Mouse (Mus musculus) small intestine, adult 2 months (tissue): ENCODE measurements around the gene Lmbr1l. TPM values are rescaled to one million over a fixed set of nuclear protein-coding genes. Genes with fewer than 3 reads are reported as not detected.

Source experiments
- H3K27ac ChIP-seq: fragments of 200-500 bp; 2 replicates; pipeline ENCODE4 v1.5.1; 2012; ENCODE audit warnings: low read depth, low read length, control low read depth, inconsistent platforms; ENCODE audit not compliant: insufficient read depth
- H3K27me3 ChIP-seq: fragments of 200-500 bp; 2 replicates; pipeline ENCODE4 v1.6.1; 2012; ENCODE audit warnings: mild to moderate bottlenecking, moderate library complexity, low read length, inconsistent platforms; ENCODE audit not compliant: control insufficient read depth, insufficient read depth
- H3K36me3 ChIP-seq: fragments of 200-500 bp; 2 replicates; pipeline ENCODE4 v1.6.1; 2012; ENCODE audit warnings: mild to moderate bottlenecking, low read length, control low read depth, inconsistent platforms; ENCODE audit not compliant: control insufficient read depth, insufficient read depth
- H3K4me1 ChIP-seq: fragments of 200-500 bp; 2 replicates; pipeline ENCODE4 v1.6.1; 2012; ENCODE audit warnings: low read length, inconsistent platforms, mixed read lengths; ENCODE audit not compliant: control insufficient read depth, insufficient read depth, insufficient read length
- H3K4me3 ChIP-seq: fragments of 200-500 bp; 2 replicates; pipeline ENCODE4 v1.5.1; 2012; ENCODE audit warnings: low read depth, mild to moderate bottlenecking, control low read depth, inconsistent platforms, low read length, moderate library complexity
- CTCF ChIP-seq: fragments of 200-500 bp; IDR thresholded peaks from 2 replicates; pipeline ENCODE4 v1.5.1; 2012; ENCODE audit warnings: low read depth, mild to moderate bottlenecking, control low read depth, inconsistent platforms, low read length, moderate library complexity, mixed read lengths; ENCODE audit not compliant: insufficient replicate concordance, insufficient read length; ENCODE audit errors: extremely low read depth
- POLR2A ChIP-seq: fragments of 200-500 bp; IDR thresholded peaks from 2 replicates; pipeline ENCODE4 v1.6.1; 2012; ENCODE audit warnings: low read depth, mild to moderate bottlenecking, control low read depth, inconsistent platforms, low read length, moderate library complexity
- WGBS: fragments of 180-500 bp; shearing (Covaris S2); methylation state at CpG from one replicate; pipeline ENCODE4 v1.1.7; 2018; 5-methylcytosine and 5-hydroxymethylcytosine counted together
- polyA plus RNA-seq: library from polyadenylated mRNA; depleted of rRNA; stranded (reverse); fragments of >200 nt; gene quantifications from 2 replicates; pipeline ENCODE4 v1.2.3, GENCODE M21; 2012

The Lmbr1l gene
- polyA plus RNA-seq, 1 experiment, result 395 TPM

- H3K27me3 ChIP-seq, result no peaks in the 10 kb centered on the region
- 86% methylated on average over 6 of the region's 6 CpGs for WGBS
- TF ChIP-seq POLR2A (no peak), CTCF (no peak)
Observed at GRCm38 (mm10) chr15:98948857-98949606, 31.0 kb upstream of the Lmbr1l start.

GRCm38 (mm10) chr15:98948382-98948781 lies 30.4 kb upstream of the Lmbr1l start:
- Histone ChIP-seq H3K4me3 (no peak overlapping the region), H3K27me3 (no peaks in the 10 kb centered on the region)
- no peak for TF ChIP-seq CTCF
- no peak for TF ChIP-seq POLR2A

More at GRCm38 (mm10) chr15:98948857-98949606, 31.0 kb upstream of the Lmbr1l start:
- Histone ChIP-seq H3K27ac (no peak overlapping the region), H3K4me1 (0 out of 2 replicates have a peak, but pooled peaks cover 2% of the 10 kb centered on the region), H3K4me3 (no peak overlapping the region), H3K36me3 (no peaks in the 10 kb centered on the region)

GRCm38 (mm10) chr15:98947884-98948283 lies 29.9 kb upstream of the Lmbr1l start:
- no peak overlapping the region for H3K4me3 ChIP-seq
- TF ChIP-seq CTCF (no peak), POLR2A (no peak)
- no peaks in the 10 kb centered on the region for H3K36me3 ChIP-seq
- WGBS, result 79% methylated on average over 3 of the region's 3 CpGs
- 0 out of 2 replicates have a peak, but pooled peaks cover 2% of the 10 kb centered on the region for H3K4me1 ChIP-seq
- no peaks in the 10 kb centered on the region for H3K27me3 ChIP-seq
- no peak overlapping the region for H3K27ac ChIP-seq

More at GRCm38 (mm10) chr15:98948382-98948781, 30.4 kb upstream of the Lmbr1l start:
- H3K27ac ChIP-seq, result no peak overlapping the region
- 0 out of 2 replicates have a peak, but pooled peaks cover 2% of the 10 kb centered on the region for H3K4me1 ChIP-seq
- H3K36me3 ChIP-seq, result no peaks in the 10 kb centered on the region

GRCm38 (mm10) chr15:98943133-98943532 lies 25.1 kb upstream of the Lmbr1l start:
- Histone ChIP-seq H3K4me3 (no peak overlapping the region), H3K4me1 (no peaks in the 10 kb centered on the region), H3K36me3 (no peaks in the 10 kb centered on the region), H3K27me3 (no peaks in the 10 kb centered on the region), H3K27ac (no peak overlapping the region)
- WGBS, result 84% methylated on average over 4 of the region's 4 CpGs
- no peak for TF ChIP-seq CTCF
- TF ChIP-seq POLR2A, result no peak

GRCm38 (mm10) chr15:98942081-98942480 lies 24.1 kb upstream of the Lmbr1l start:
- H3K4me3 ChIP-seq, result no peak overlapping the region
- H3K27ac ChIP-seq, result no peak overlapping the region
- no peaks in the 10 kb centered on the region for H3K36me3 ChIP-seq
- no peaks in the 10 kb centered on the region for H3K27me3 ChIP-seq
- no peaks in the 10 kb centered on the region for H3K4me1 ChIP-seq
- WGBS, result 83% methylated on average over 4 of the region's 4 CpGs
- TF ChIP-seq CTCF (no peak), POLR2A (no peak)

GRCm38 (mm10) chr15:98941539-98941938 lies 23.5 kb upstream of the Lmbr1l start:
- no peaks in the 10 kb centered on the region for H3K36me3 ChIP-seq

GRCm38 (mm10) chr15:98940816-98941215 lies 22.8 kb upstream of the Lmbr1l start:
- H3K4me1 ChIP-seq, result no peaks in the 10 kb centered on the region
- H3K27me3 ChIP-seq, result no peaks in the 10 kb centered on the region
- H3K27ac ChIP-seq, result no peak overlapping the region
- H3K4me3 ChIP-seq, result no peak overlapping the region
- no peak for TF ChIP-seq POLR2A
- TF ChIP-seq CTCF, result no peak
- WGBS, result 83% methylated on average over 10 of the region's 10 CpGs
- H3K36me3 ChIP-seq, result no peaks in the 10 kb centered on the region

More at GRCm38 (mm10) chr15:98941539-98941938, 23.5 kb upstream of the Lmbr1l start:
- WGBS, result 78% methylated on average over 2 of the region's 2 CpGs
- TF ChIP-seq POLR2A (no peak), CTCF (no peak)
- Histone ChIP-seq H3K27ac (no peak overlapping the region), H3K27me3 (no peaks in the 10 kb centered on the region), H3K4me1 (no peaks in the 10 kb centered on the region), H3K4me3 (no peak overlapping the region)
